Mouse (Mus musculus): Measurements from ENCODE around the gene Olfr115.

Olfr115 gene

DNA sequence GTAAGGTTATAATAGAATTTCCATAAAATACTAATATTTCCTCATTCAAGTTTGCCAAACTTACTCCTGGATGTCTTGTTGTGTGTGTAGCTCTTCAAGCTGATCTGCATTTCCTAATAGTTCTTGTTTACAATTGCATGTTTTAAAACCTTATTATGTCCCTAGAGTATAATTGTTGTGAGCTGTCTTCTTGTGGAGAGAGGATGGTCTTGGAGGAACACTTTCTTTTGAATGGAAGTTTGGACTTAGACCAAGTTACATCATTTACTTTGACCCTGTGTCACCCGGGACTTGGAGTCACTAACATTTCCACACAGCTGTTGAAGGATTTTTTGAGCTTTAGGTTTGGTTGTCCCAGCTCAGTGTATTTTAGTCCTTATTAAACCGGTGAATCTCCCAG, at the start of gene Olfr115, which contains the start of gene Olfr116:
Gene Olfr115 (minus strand): TSS at position 101 of the 400 bp plus-strand sequence.
Gene Olfr116 (minus strand): TSS at position 191 of the 400 bp plus-strand sequence.
- no peak for DNase-seq (ENCODE audit: low read depth)

DNA sequence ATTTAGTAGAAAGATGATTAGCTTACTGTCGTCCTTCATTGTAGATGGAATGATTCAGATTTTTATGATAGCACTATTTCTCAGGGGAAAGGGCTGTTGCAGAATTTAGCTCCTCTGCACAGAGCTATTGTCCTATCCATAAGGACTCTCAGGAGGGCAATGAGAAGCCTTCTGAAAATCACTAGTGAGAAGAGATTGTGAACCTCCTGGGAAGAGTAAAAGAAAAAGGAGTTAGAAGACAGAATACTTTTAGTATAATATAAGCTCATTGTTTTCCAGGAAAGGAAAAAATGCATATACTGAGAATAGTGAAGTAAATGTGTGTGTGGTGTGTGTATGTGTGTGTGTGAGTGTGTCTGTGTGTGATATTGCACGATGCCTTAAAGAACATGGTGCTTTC, 39.8 kb upstream of the Olfr115 start, which contains the start of gene Olfr118:
Gene Olfr118 (plus strand): TSS at position 301 of the 400 bp plus-strand sequence.
- no peak for DNase-seq (ENCODE audit: low read depth)

DNA sequence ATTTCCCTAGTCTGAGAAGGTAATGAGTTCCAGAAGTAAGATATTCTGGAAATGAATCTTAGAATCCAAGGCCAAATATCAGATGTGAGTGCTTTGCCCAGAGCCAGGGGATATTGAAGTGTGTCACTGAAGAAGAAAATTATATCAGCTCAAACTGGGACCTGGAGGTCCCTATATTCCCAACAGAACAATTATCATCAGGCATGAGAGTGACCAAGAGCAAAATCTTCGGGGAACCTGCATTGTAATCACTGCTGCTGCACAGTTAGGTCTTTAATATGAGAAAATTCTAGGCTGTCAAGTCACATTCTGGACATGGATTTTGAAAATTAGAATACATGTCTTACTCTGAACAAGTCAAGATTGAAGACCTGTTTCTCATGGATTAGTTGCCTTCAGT, 36.8 kb upstream of the Olfr115 start, which contains the start of gene Olfr117:
Gene Olfr117 (minus strand): TSS at position 101 of the 400 bp plus-strand sequence.
- DNase-seq (ENCODE audit: low read depth), result no peak

DNA sequence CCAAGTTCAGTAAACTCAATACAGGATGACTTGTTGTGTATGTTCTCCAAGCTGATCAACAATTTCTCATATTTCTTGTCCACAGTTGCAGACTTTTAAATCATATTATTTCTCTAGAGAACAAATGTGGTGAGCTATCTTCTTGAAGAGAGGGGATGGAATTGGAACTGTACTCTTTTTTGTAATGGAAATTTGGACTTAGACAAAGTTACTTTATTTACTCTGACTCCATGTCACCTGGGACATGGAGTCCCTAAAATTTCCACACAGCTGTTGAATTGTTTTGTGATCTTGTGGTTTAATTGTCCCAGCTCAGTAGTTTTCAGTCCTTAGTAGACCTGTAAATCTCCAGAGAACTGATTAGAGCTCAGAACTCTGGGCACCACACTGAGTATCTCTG, 34.3 kb downstream of the Olfr115 start, which contains the start of gene Olfr114:
Gene Olfr114 (minus strand): TSS at position 101 of the 400 bp plus-strand sequence.
- no peak for DNase-seq (ENCODE audit: low read depth)

DNA sequence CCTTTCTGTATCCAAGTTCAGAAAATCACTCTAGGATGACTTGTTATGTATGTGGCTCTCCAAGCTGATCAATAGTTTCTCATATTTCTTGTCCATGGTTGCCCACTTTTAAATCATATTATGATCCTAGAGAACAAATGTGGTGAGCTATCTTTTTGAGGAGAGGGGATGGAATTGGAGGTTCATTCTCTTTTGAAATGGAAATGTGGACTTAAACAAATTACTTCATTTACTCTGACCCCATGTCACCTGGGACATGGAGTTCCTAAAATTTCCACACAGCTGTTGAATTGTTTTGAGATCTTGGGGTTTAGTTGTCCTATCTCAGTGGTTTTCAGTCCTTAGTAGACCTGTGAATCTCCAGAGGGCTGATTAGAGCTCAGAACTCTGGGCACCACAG, 49.3 kb downstream of the Olfr115 start, which contains the start of gene Olfr113:
Gene Olfr113 (minus strand): TSS at position 101 of the 400 bp plus-strand sequence.
- DNase-seq (ENCODE audit: low read depth), result no peak

DNA sequence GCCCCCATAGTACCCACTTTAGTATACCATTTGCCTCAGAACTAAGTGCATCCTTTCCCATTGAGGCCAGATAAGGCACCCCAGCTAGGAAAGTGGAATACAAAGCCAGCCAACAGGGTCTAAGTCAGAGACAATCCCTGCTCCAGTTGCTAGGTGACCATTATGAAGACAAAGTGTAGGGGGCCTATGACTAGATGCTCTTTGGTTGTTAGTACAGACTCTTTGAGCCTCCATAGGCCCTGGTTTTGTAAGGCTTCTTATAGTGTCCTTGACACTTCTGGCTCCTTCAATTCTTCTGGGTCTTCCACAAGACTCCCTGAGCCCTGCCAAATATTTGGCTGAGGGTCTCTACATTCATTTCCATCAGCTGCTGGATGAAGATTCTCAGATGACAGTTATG, 57.6 kb downstream of the Olfr115 start, which contains the start of gene Olfr112:
Gene Olfr112 (minus strand): TSS at position 101 of the 400 bp plus-strand sequence.
- DNase-seq (ENCODE audit: low read depth), result no peak

Data from induced T-regulatory cell, adult 2 months (primary cell).